Mouse (Mus musculus) CH12.LX (cell line): ENCODE data around the gene Hspa1a. TPM values are rescaled to one million over a fixed set of nuclear protein-coding genes. Genes with fewer than 3 reads are reported as not detected.
A peak's percentile ranks its signal among the peaks of the same experiment; 100 is the strongest.

Source experiments
- DNase-seq: peaks from one replicate; pipeline ENCODE4 v3.0.0-alpha.2; 2013; ENCODE audit errors: extremely low read depth
- H3K27ac ChIP-seq: 2 replicates; pipeline ENCODE4 v1.5.1; 2012; ENCODE audit warnings: low read depth, mild to moderate bottlenecking, control low read depth, moderate library complexity; ENCODE audit not compliant: insufficient read depth
- H3K27me3 ChIP-seq: replicated peaks from 2 replicates; pipeline ENCODE3; 2012; ENCODE audit warnings: inconsistent platforms
- H3K36me3 ChIP-seq, 2 experiments: replicated peaks in 1 of 2; 2 replicates each; pipeline versions ENCODE3 to v1.6.1; 2012; ENCODE audit warnings: inconsistent platforms in 1 of 2, low read length in 1 of 2, mild to moderate bottlenecking in 1 of 2, mixed read lengths in 1 of 2, moderate library complexity in 1 of 2; ENCODE audit not compliant: control insufficient read depth in 1 of 2, insufficient read depth in 1 of 2
- H3K4me1 ChIP-seq, 2 experiments: 2 replicates each; pipeline ENCODE4 v1.6.1; 2012; ENCODE audit warnings: inconsistent platforms in 1 of 2, moderate library complexity in 1 of 2; ENCODE audit not compliant: insufficient read depth in 2 of 2, control insufficient read depth in 1 of 2
- H3K4me2 ChIP-seq: 2 replicates; pipeline ENCODE4 v1.6.1; 2012; ENCODE audit warnings: low read depth, mild to moderate bottlenecking, control low read depth; ENCODE audit not compliant: poor library complexity, insufficient read depth, severe bottlenecking
- H3K4me3 ChIP-seq, 3 experiments: fragments of 150-350 bp in 1 of 3; sonication (generic) in 1 of 3; replicated peaks in 1 of 3; 2 replicates each; pipeline versions ENCODE3 to v1.5.1; 2011 to 2012; ENCODE audit warnings: low read depth in 2 of 3, low read length in 2 of 3, mild to moderate bottlenecking in 2 of 3, moderate library complexity in 2 of 3, control low read depth in 1 of 3, improper control_type of control experiment in 1 of 3, inconsistent platforms in 1 of 3, mixed read lengths in 1 of 3; ENCODE audit not compliant: poor library complexity in 1 of 3
- H3K79me2 ChIP-seq: replicated peaks from 2 replicates; pipeline ENCODE4 v1.6.1; 2012; ENCODE audit warnings: mild to moderate bottlenecking, moderate library complexity; ENCODE audit not compliant: control insufficient read depth, poor library complexity, insufficient read depth, severe bottlenecking; ENCODE audit errors: extremely low read depth
- H3K9ac ChIP-seq: 2 replicates; pipeline ENCODE4 v1.6.1; 2012; ENCODE audit warnings: low read depth, mild to moderate bottlenecking, control low read depth, moderate library complexity; ENCODE audit not compliant: insufficient read depth
- H3K9me3 ChIP-seq: replicated peaks from 2 replicates; pipeline ENCODE3; 2012; ENCODE audit warnings: low read length, inconsistent platforms, mixed read lengths
- CHD1 ChIP-seq: IDR thresholded peaks from 2 replicates; pipeline ENCODE4 v1.6.1; 2012; ENCODE audit warnings: low read depth, low read length, improper control_type of control experiment, inconsistent platforms
- CHD2 ChIP-seq: IDR thresholded peaks from 2 replicates; pipeline ENCODE4 v1.6.1; 2011; ENCODE audit warnings: low read length, improper control_type of control experiment
- E2F4 ChIP-seq: IDR thresholded peaks from 2 replicates; pipeline ENCODE4 v1.6.1; 2011; ENCODE audit warnings: low read depth, low read length, improper control_type of control experiment; ENCODE audit not compliant: insufficient replicate concordance
- ETS1 ChIP-seq: conservative IDR thresholded peaks from 2 replicates; pipeline ENCODE4 v1.6.1; 2012; ENCODE audit warnings: low read depth, mild to moderate bottlenecking, inconsistent platforms, low read length, improper control_type of control experiment, moderate library complexity
- IRF4 ChIP-seq: IDR thresholded peaks from 2 replicates; pipeline ENCODE4 v1.6.1; 2014; ENCODE audit warnings: low read depth, mild to moderate bottlenecking, inconsistent platforms, low read length, improper control_type of control experiment
- JUN ChIP-seq: IDR thresholded peaks from 2 replicates; pipeline ENCODE4 v1.6.1; 2011; ENCODE audit warnings: low read depth, mild to moderate bottlenecking, low read length, improper control_type of control experiment, moderate library complexity; ENCODE audit not compliant: insufficient read depth
- JUND ChIP-seq: conservative IDR thresholded peaks from 2 replicates; pipeline ENCODE4 v1.6.1; 2011; ENCODE audit warnings: low read depth, low read length, improper control_type of control experiment
- MEF2A ChIP-seq: IDR thresholded peaks from 2 replicates; pipeline ENCODE4 v1.6.1; 2014; ENCODE audit warnings: low read depth, mild to moderate bottlenecking, inconsistent platforms, low read length, improper control_type of control experiment, borderline replicate concordance
- MXI1 ChIP-seq: IDR thresholded peaks from 2 replicates; pipeline ENCODE4 v1.6.1; 2011; ENCODE audit warnings: mild to moderate bottlenecking, low read depth, low read length, improper control_type of control experiment
- RAD21 ChIP-seq: IDR thresholded peaks from 2 replicates; pipeline ENCODE4 v1.6.1; 2011; ENCODE audit warnings: low read depth, mild to moderate bottlenecking, low read length, improper control_type of control experiment, moderate library complexity
- RCOR1 ChIP-seq: conservative IDR thresholded peaks from 2 replicates; pipeline ENCODE4 v1.6.1; 2012; ENCODE audit warnings: low read depth, mild to moderate bottlenecking, inconsistent platforms, low read length, improper control_type of control experiment
- SIN3A ChIP-seq: IDR thresholded peaks from 2 replicates; pipeline ENCODE4 v1.6.1; 2012; ENCODE audit warnings: low read length, improper control_type of control experiment, inconsistent platforms
- SMC3 ChIP-seq: IDR thresholded peaks from 2 replicates; pipeline ENCODE4 v1.6.1; 2011; ENCODE audit warnings: low read depth, low read length, improper control_type of control experiment
- TBP ChIP-seq: conservative IDR thresholded peaks from 2 replicates; pipeline ENCODE4 v1.6.1; 2011; ENCODE audit warnings: low read depth, low read length, improper control_type of control experiment
- UBTF ChIP-seq: IDR thresholded peaks from 2 replicates; pipeline ENCODE4 v1.6.1; 2012; ENCODE audit warnings: low read depth, mild to moderate bottlenecking, inconsistent platforms, low read length, improper control_type of control experiment, moderate library complexity
- ZNF384 ChIP-seq: IDR thresholded peaks from 2 replicates; pipeline ENCODE4 v1.6.1; 2012; ENCODE audit warnings: low read depth, low read length, improper control_type of control experiment, inconsistent platforms
- dilution Hi-C: fragments of 300-500 bp; cut with MboI; formaldehyde crosslinking; loops from 2 replicates; pipeline ENCODE4 v1.14.3; 2020; ENCODE audit warnings: low sequenced_read_pairs; ENCODE audit not compliant: extremely low pct_unique_long_range_greater_than_20kb, extremely low pct_ligation_motif_present
- in situ Hi-C: fragments of 300-500 bp; cut with MboI; formaldehyde crosslinking; loops from 3 replicates; pipeline ENCODE4 v1.14.3; 2019; ENCODE audit warnings: low sequenced_read_pairs, low pct_ligation_motif_present, low pct_unique_long_range_greater_than_20kb, mixed read lengths
- polyA plus RNA-seq: library from polyadenylated mRNA; unstranded; fragments of >175 nt; gene quantifications from 2 replicates; pipeline ENCODE4 v1.2.1, GENCODE M21; 2012; ENCODE audit warnings: low read depth; ENCODE audit not compliant: insufficient read length
- total RNA-seq, 2 experiments: library from RNA; depleted of rRNA; stranded (reverse); fragments of 300-350 nt in 1 of 2; fragments of >200 nt in 1 of 2; gene quantifications; 2 replicates each; pipeline ENCODE4 v1.2.3; 2012 to 2014

Hspa1a gene
- total and polyA plus RNA-seq, 3 experiments = not detected

DNA sequence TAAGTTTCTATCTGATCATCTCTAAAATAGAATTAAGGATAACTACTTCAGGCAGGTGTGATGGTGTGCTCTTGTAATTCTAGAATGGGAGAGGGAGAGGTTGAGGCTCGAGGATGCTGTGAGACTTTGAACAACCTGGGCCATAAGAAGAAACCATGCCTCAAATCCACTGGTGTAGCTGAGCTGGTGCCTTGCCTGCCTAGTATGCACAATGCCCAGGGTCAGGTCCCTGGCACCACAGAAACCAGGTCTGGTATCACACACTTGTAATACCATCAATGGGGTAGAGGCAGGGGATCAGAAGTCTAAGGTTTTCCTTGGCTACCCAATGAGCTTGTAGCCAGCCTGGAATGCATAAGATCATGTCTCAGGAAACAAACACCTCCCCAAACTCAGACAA lies 9.1 kb downstream of the Hspa1a start:
- TF ChIP-seq RCOR1 (no peak), SMC3 (no peak), TBP (no peak), IRF4 (no peak), JUN (no peak), ZNF384 (no peak), MEF2A (no peak), UBTF (no peak), MXI1 (no peak)
- Histone ChIP-seq H3K4me3 (no peak overlapping the region), H3K4me2 (no peak overlapping the region), H3K27ac (no peak overlapping the region), H3K9ac (no peak overlapping the region), H3K36me3 (no peaks in the 10 kb centered on the region), H3K79me2 (no peaks in the 10 kb centered on the region), H3K27me3 (no peaks in the 10 kb centered on the region), H3K9me3 (peaks cover 2% of the 10 kb centered on the region), H3K4me1 (peaks cover 3 to 40% of the 10 kb centered on the region in 2 experiments)
- in situ Hi-C loops = no loop called here
- no peak for DNase-seq
- dilution Hi-C loops = no loop called here

DNA sequence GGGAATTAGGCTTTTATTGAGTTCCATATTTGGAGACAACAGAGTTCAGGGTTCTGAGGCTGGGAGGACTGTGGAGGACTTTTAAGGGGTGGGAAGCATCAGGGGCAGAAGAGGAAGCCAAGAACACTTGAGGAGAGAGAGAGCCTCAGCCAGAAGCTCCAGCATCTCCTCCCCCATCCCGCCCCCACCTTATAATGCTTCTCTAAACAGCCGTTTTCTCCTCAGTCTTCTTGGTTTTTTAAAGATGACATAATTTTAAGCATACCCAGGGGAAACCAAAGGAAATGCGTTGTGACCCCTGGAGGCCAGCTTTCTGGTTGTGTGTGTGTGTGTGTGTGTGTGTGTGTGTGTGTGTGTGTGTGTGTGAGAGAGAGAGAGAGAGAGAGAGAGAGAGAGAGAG lies 9.8 kb downstream of the Hspa1a start:
- H3K27ac ChIP-seq = no peak overlapping the region
- no peak overlapping the region for H3K4me3 ChIP-seq
- H3K9me3 ChIP-seq = peaks cover 2% of the 10 kb centered on the region
- no peaks in the 10 kb centered on the region for H3K27me3 ChIP-seq
- no peaks in the 10 kb centered on the region for H3K36me3 ChIP-seq
- in situ Hi-C loops = no loop called here
- H3K4me1 ChIP-seq = peaks cover 3 to 40% of the 10 kb centered on the region in 2 experiments
- DNase-seq = peak; percentile 54
- H3K9ac ChIP-seq = no peak overlapping the region
- no peak overlapping the region for H3K4me2 ChIP-seq
- H3K79me2 ChIP-seq = no peaks in the 10 kb centered on the region
- dilution Hi-C loops = no loop called here
- no peak for TF ChIP-seq RAD21
- no peak for TF ChIP-seq CHD1
- TF ChIP-seq SIN3A = no peak
- no peak for TF ChIP-seq E2F4
- no peak for TF ChIP-seq JUND
- TF ChIP-seq CHD2 = no peak
- no peak for TF ChIP-seq SMC3
- TF ChIP-seq IRF4 = 0 out of 2 replicates have a peak, but pooled peaks have one; percentile 48
- 0 out of 2 replicates have a peak, but pooled peaks have one; percentile 10 for TF ChIP-seq MEF2A
- no peak; the same call in 1 of the 2 replicates for TF ChIP-seq ETS1
